Mouse (Mus musculus): ENCODE measurements around the gene Pdia5. TPM values are rescaled to one million over a fixed set of nuclear protein-coding genes. Genes with fewer than 3 reads are reported as not detected.

The Pdia5 gene
- polyA plus RNA-seq, 1 experiment from 2014 or later = 2.0 TPM

DNA sequence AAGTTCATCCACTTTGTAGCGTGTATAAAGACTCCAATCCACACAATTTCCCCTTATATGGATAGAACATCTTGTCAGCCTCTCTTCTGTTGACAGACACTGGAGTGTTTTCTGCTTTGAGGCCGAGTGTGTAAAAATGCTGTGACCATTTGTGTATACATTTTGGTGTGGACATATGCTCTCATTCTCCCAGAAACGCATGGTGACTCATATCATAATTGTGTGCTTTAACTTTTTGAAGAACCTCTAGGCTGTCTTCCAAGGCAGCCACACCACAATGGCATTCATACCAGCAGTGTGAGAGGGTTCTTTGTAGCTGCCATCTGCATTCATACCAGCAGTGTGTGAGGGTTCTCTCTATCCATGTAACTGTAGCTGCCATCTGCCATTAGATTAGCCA, 105.0 kb downstream of the Pdia5 start:
- Histone ChIP-seq H3K27ac (no peak overlapping the region), H3K36me3 (ENCODE audit: inconsistent target) (no peaks in the 10 kb centered on the region), H3K79me2 (ENCODE audit: inconsistent target) (no peaks in the 10 kb centered on the region), H3K4me3 (ENCODE audit: inconsistent target) (no peak overlapping the region)
- WGBS (ENCODE audit: missing documents) = 89% methylated on average over 3 of the region's 3 CpGs

DNA sequence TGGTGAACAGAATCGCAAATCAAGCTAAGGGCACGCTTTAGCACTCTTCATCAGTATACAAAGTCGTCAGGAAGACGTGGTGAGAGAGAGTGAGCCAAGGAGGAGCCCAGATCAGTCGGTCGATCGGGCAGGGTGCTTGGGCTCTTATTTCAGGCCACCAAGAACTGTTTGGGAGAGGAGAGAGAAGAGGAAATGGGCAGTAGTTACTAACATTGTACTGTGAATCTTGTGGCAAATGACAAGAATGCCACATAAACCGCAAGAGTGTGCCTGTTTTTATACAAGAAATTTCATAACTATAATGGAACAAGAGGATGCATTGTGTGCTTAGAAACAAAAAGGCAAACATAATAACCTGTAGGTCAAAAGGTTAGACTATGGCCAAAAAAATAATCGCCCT, 110.6 kb downstream of the Pdia5 start:
- WGBS (ENCODE audit: missing documents) = 73% methylated on average over 9 of the region's 9 CpGs
- no peak overlapping the region for H3K27ac ChIP-seq
- no peaks in the 10 kb centered on the region for H3K36me3 ChIP-seq (ENCODE audit: inconsistent target)
- no peak overlapping the region for H3K4me3 ChIP-seq (ENCODE audit: inconsistent target)
- no peaks in the 10 kb centered on the region for H3K79me2 ChIP-seq (ENCODE audit: inconsistent target)

- H3K79me2 ChIP-seq (ENCODE audit: inconsistent target) = no peaks in the 10 kb centered on the region
- no peaks in the 10 kb centered on the region for H3K36me3 ChIP-seq (ENCODE audit: inconsistent target)
- WGBS (ENCODE audit: missing documents) = 70% methylated on average over 3 of the region's 3 CpGs
- no peak overlapping the region for H3K4me3 ChIP-seq (ENCODE audit: inconsistent target)
- no peak overlapping the region for H3K27ac ChIP-seq
Observed at GRCm38 (mm10) chr16:35379344-35379743, 111.3 kb downstream of the Pdia5 start.

DNA sequence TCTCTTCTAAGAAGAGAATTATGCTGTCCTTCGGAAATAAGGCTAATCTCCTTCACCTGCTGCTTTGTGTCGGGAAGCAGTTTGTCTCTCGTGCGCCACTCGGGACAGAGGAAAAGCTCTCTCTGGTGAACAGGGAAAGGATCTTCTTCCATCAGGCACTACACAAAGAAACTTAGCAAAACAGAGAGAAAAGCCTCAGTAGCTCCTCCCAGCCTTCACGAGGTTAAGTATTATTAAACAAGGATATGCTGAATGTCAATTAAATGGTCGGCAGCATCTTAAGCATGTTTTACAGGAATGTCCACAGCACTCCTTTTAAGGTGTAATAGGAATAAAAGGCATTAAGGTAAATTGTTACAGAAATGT, 126.6 kb downstream of the Pdia5 start:
- no peaks in the 10 kb centered on the region for H3K36me3 ChIP-seq (ENCODE audit: inconsistent target)
- H3K79me2 ChIP-seq (ENCODE audit: inconsistent target) = no peaks in the 10 kb centered on the region; the same call in 1 of the 2 replicates
- 4% methylated on average over 7 of the region's 7 CpGs for WGBS (ENCODE audit: missing documents)
- peak overlapping the region; percentile 53 for H3K4me3 ChIP-seq (ENCODE audit: inconsistent target)
- H3K27ac ChIP-seq = no peak overlapping the region

GRCm38 (mm10) chr16:35363150-35364062, 127.3 kb downstream of the Pdia5 start, which contains the start of gene Sec22a:
Gene Sec22a, minus strand, starts transcription at chr16:35363918.
- WGBS (ENCODE audit: missing documents) = 1% methylated on average over 62 of the region's 67 CpGs
- H3K27ac ChIP-seq = no peak within 1 kb of the TSS
- no peaks in the 10 kb centered on the region; the same call in 1 of the 2 replicates for H3K79me2 ChIP-seq (ENCODE audit: inconsistent target)

DNA sequence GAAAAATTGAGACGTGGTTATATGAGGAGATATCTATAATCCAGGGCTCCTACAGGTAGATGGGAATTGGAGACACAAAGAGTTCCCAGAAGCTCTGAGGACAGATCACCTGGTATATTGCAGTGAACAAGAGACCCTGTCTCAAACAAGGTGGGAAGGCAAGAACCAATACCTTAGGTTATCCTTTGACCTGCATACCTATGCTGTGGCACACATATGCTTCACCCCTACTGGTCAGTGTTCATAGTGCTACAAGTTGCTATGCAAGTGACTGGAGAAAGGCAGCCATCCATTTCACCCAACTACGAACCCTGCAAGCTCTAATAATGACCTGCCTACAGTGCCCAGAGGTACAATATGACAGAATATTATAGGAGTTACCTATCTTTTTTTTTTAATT, 128.5 kb downstream of the Pdia5 start:
- 91% methylated on average over 2 of the region's 2 CpGs for WGBS (ENCODE audit: missing documents)

More at GRCm38 (mm10) chr16:35363150-35364062, 127.3 kb downstream of the Pdia5 start, which contains the start of gene Sec22a:
- H3K4me3 ChIP-seq (ENCODE audit: inconsistent target) = peak within 1 kb of the TSS; percentile 53
- no peaks in the 10 kb centered on the region for H3K36me3 ChIP-seq (ENCODE audit: inconsistent target)

DNA sequence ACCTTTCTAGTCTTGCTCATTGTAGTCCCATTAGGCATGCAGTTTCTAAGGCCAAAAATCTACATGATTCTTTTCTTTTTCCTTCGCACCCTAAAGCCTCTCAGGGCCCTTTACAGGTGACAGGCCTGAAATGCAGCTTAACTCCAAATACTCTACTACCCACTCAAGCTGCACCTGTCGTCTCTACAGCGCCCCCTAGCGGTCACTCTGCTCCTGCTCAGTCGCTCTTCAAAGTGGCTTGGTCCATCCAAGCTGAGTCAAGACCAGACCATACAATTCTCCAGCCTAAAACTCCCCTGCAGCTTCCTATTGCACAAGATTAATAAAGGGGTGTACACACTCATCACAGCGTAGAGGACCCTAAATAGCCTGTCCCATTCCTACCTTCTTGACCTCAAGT, 130.1 kb downstream of the Pdia5 start:
- H3K36me3 ChIP-seq (ENCODE audit: inconsistent target) = no peaks in the 10 kb centered on the region
- H3K79me2 ChIP-seq (ENCODE audit: inconsistent target) = no peaks in the 10 kb centered on the region; the same call in 1 of the 2 replicates
- no peak overlapping the region for H3K4me3 ChIP-seq (ENCODE audit: inconsistent target)
- WGBS (ENCODE audit: missing documents) = 41% methylated on average over 6 of the region's 6 CpGs
- H3K27ac ChIP-seq = no peak overlapping the region

More for the DNA sequence above, 128.5 kb downstream of the Pdia5 start:
- Histone ChIP-seq H3K4me3 (ENCODE audit: inconsistent target) (no peak overlapping the region), H3K27ac (no peak overlapping the region), H3K36me3 (ENCODE audit: inconsistent target) (no peaks in the 10 kb centered on the region), H3K79me2 (ENCODE audit: inconsistent target) (no peaks in the 10 kb centered on the region; the same call in 1 of the 2 replicates)

GRCm38 (mm10) chr16:35357449-35357848, 133.2 kb downstream of the Pdia5 start:
- Histone ChIP-seq H3K4me3 (ENCODE audit: inconsistent target) (no peak overlapping the region), H3K27ac (no peak overlapping the region), H3K36me3 (ENCODE audit: inconsistent target) (no peaks in the 10 kb centered on the region), H3K79me2 (ENCODE audit: inconsistent target) (no peaks in the 10 kb centered on the region)
- WGBS (ENCODE audit: missing documents) = 92% methylated on average over 1 of the region's 1 CpGs

Other genes starting within 250 kb of the Pdia5 start
- gene Sec22a, start 127.0 kb downstream of the Pdia5 start, polyA plus RNA-seq (2018) = 7.5 to 12.8 TPM (median 12.2 TPM) in 3 replicates
- not detected in 3 replicates for gene Sema5b, start 50.3 kb upstream of the Pdia5 start, polyA plus RNA-seq (2018)